Mouse (Mus musculus): ENCODE measurements around the gene Capn3.

- TF ChIP-seq CTCF (IDR thresholded peaks at IDR 0.05; ENCODE audit: low read depth, low read length) (no peak), TAL1 (conservative IDR thresholded peaks at IDR 0.05; ENCODE audit: low read depth, low read length) (no peak), GATA2 (IDR thresholded peaks at IDR 0.05; ENCODE audit: borderline replicate concordance, low read depth, low read length) (no peak), GATA1 (IDR thresholded peaks at IDR 0.05; ENCODE audit: borderline replicate concordance, low read length) (no peak), POLR2AphosphoS5 (IDR thresholded peaks at IDR 0.05; ENCODE audit: insufficient replicate concordance, low read depth, low read length) (no peak)
These were observed 58.4 kb downstream of the Capn3 start for GRCm38 (mm10) chr2:120514181-120514580.
